Mouse (Mus musculus) lung, postnatal 0 days (tissue): ENCODE data around the gene Ergic1. TPM values are rescaled to one million over a fixed set of nuclear protein-coding genes. Genes with fewer than 3 reads are reported as not detected.
A peak's percentile ranks its signal among the peaks of the same experiment; 100 is the strongest.

Experiments used
- ATAC-seq: fragments of 200-750 bp; cut with Nextera tagmentation; 2 replicates; pipeline ENCODE4 v1.8.0; 2017; ENCODE audit warnings: moderate library complexity
- DNase-seq: peaks from one replicate; pipeline ENCODE4 v3.0.0-alpha.2; 2016; ENCODE audit warnings: low spot score
- H3K27ac ChIP-seq: fragments of 300-500 bp; sonication (generic); 2 replicates; pipeline ENCODE4 v1.5.1; 2014; ENCODE audit warnings: antibody characterized with exemption, mild to moderate bottlenecking, low read length, mixed read lengths
- H3K27me3 ChIP-seq: fragments of 300-500 bp; sonication (generic); replicated peaks from 2 replicates; pipeline ENCODE4 v1.6.1; 2014; ENCODE audit warnings: low read length, mixed read lengths; ENCODE audit not compliant: insufficient read depth
- H3K36me3 ChIP-seq: fragments of 300-500 bp; sonication (generic); 2 replicates; pipeline ENCODE4 v1.6.1; 2014; ENCODE audit warnings: low read length, mixed read lengths; ENCODE audit not compliant: insufficient read depth
- H3K4me1 ChIP-seq: fragments of 300-500 bp; sonication (generic); 2 replicates; pipeline ENCODE4 v1.6.1; 2014; ENCODE audit warnings: antibody characterized with exemption, low read depth, low read length, mixed read lengths; ENCODE audit not compliant: insufficient read depth
- H3K4me2 ChIP-seq: fragments of 300-500 bp; sonication (generic); replicated peaks from 2 replicates; pipeline ENCODE4 v1.6.1; 2014; ENCODE audit warnings: low read depth, mild to moderate bottlenecking, low read length, moderate library complexity, mixed read lengths
- H3K4me3 ChIP-seq: fragments of 300-500 bp; sonication (generic); 2 replicates; pipeline ENCODE4 v1.5.1; 2014; ENCODE audit warnings: low read depth, low read length
- H3K9ac ChIP-seq: fragments of 300-500 bp; sonication (generic); replicated peaks from 2 replicates; pipeline ENCODE4 v1.6.1; 2014; ENCODE audit warnings: low read depth, mild to moderate bottlenecking
- H3K9me3 ChIP-seq: fragments of 300-500 bp; sonication (generic); 2 replicates; pipeline ENCODE4 v1.6.1; 2016; ENCODE audit warnings: low read length, mixed read lengths
- CTCF ChIP-seq: IDR thresholded peaks from 2 replicates; pipeline ENCODE4 v1.5.1; 2016; ENCODE audit warnings: antibody characterized with exemption, mild to moderate bottlenecking
- EP300 ChIP-seq: IDR thresholded peaks from 2 replicates; pipeline ENCODE4 v1.6.1; 2016; ENCODE audit warnings: antibody characterized with exemption, mild to moderate bottlenecking, control low read depth
- WGBS: fragments of 180-500 bp; shearing (Covaris S2); extraction: QIAGEN DNeasy Blood & Tissue Kit; methylation state at CpG from one replicate; pipeline ENCODE4 v1.1.7; 2014; 5-methylcytosine and 5-hydroxymethylcytosine counted together
- polyA plus RNA-seq: library from polyadenylated mRNA; unstranded; fragments of >200 nt; fragmentation: Nextera tagmentation; extraction: Ambion mirVana; gene quantifications from 2 replicates; pipeline ENCODE4 v1.2.1, GENCODE M21; 2015

The Ergic1 gene
- polyA plus RNA-seq, 1 experiment from 2014 or later, result 50.6 TPM

GRCm38 (mm10) chr17:26594171-26594570, 32.9 kb downstream of the Ergic1 start:
- DNase-seq, result no peak
- Histone ChIP-seq H3K9ac (no peak overlapping the region), H3K4me2 (no peak overlapping the region), H3K4me3 (no peak overlapping the region), H3K4me1 (peaks cover 39% of the 10 kb centered on the region), H3K9me3 (no peaks in the 10 kb centered on the region), H3K36me3 (no peaks in the 10 kb centered on the region), H3K27me3 (no peaks in the 10 kb centered on the region), H3K27ac (no peak overlapping the region; the same call in 1 of the 2 replicates)
- 83% methylated on average over 7 of the region's 7 CpGs for WGBS
- no peak for TF ChIP-seq CTCF
- no peak for TF ChIP-seq EP300
- no peak for ATAC-seq

GRCm38 (mm10) chr17:26594958-26595357, 33.7 kb downstream of the Ergic1 start:
- Histone ChIP-seq H3K27me3 (no peaks in the 10 kb centered on the region), H3K4me3 (no peak overlapping the region), H3K4me1 (peaks cover 39% of the 10 kb centered on the region), H3K36me3 (no peaks in the 10 kb centered on the region), H3K9me3 (no peaks in the 10 kb centered on the region), H3K9ac (no peak overlapping the region), H3K27ac (peak overlapping the region; percentile 88), H3K4me2 (no peak overlapping the region)
- 56% methylated on average over 7 of the region's 7 CpGs for WGBS
- ATAC-seq, result peak; percentile 21
- TF ChIP-seq EP300, result no peak
- TF ChIP-seq CTCF, result no peak
- DNase-seq, result no peak

GRCm38 (mm10) chr17:26595448-26596167, 34.3 kb downstream of the Ergic1 start:
- DNase-seq (peak; percentile 82), ATAC-seq (peak; percentile 61)
- Histone ChIP-seq H3K4me2 (peak overlapping the region; percentile 5; the same call in 1 of the 2 replicates), H3K27ac (peak overlapping the region; percentile 88), H3K9ac (no peak overlapping the region), H3K4me1 (peaks cover 39% of the 10 kb centered on the region), H3K4me3 (no peak overlapping the region), H3K9me3 (no peaks in the 10 kb centered on the region), H3K27me3 (no peaks in the 10 kb centered on the region), H3K36me3 (no peaks in the 10 kb centered on the region)
- whole genome bisulfite sequencing, result 32% methylated on average over 7 of the region's 7 CpGs
- TF ChIP-seq EP300, result peak; percentile 77
- no peak for TF ChIP-seq CTCF

GRCm38 (mm10) chr17:26596168-26596658, 34.9 kb downstream of the Ergic1 start:
- no peak for TF ChIP-seq EP300
- TF ChIP-seq CTCF, result no peak

GRCm38 (mm10) chr17:26596856-26597481, 35.7 kb downstream of the Ergic1 start:
- H3K36me3 ChIP-seq, result no peaks in the 10 kb centered on the region
- no peak overlapping the region for H3K4me3 ChIP-seq
- H3K27ac ChIP-seq, result peak overlapping the region; percentile 88
- peaks cover 49% of the 10 kb centered on the region for H3K4me1 ChIP-seq
- peak; percentile 55 for TF ChIP-seq CTCF
- TF ChIP-seq EP300, result no peak
- H3K4me2 ChIP-seq, result no peak overlapping the region
- WGBS, result 65% methylated on average over 6 of the region's 6 CpGs
- no peak overlapping the region for H3K9ac ChIP-seq
- no peaks in the 10 kb centered on the region for H3K27me3 ChIP-seq
- no peak for ATAC-seq
- no peaks in the 10 kb centered on the region for H3K9me3 ChIP-seq
- DNase-seq, result peak; percentile 56

More at GRCm38 (mm10) chr17:26596168-26596658, 34.9 kb downstream of the Ergic1 start:
- 43% methylated on average over 7 of the region's 7 CpGs for WGBS
- Histone ChIP-seq H3K4me1 (peaks cover 45% of the 10 kb centered on the region), H3K27me3 (no peaks in the 10 kb centered on the region), H3K9ac (no peak overlapping the region), H3K9me3 (no peaks in the 10 kb centered on the region), H3K4me3 (no peak overlapping the region), H3K36me3 (no peaks in the 10 kb centered on the region), H3K27ac (peak overlapping the region; percentile 88), H3K4me2 (peak overlapping the region; percentile 5; the same call in 1 of the 2 replicates)
- ATAC-seq, result peak; percentile 16
- peak; percentile 78 for DNase-seq

- Histone ChIP-seq H3K4me1 (peaks cover 39% of the 10 kb centered on the region), H3K27me3 (no peaks in the 10 kb centered on the region), H3K36me3 (no peaks in the 10 kb centered on the region), H3K27ac (no peak overlapping the region), H3K4me3 (no peak overlapping the region), H3K9me3 (no peaks in the 10 kb centered on the region), H3K4me2 (no peak overlapping the region), H3K9ac (no peak overlapping the region)
- ATAC-seq, result no peak
- no peak for DNase-seq
- WGBS, result 92% methylated on average over 5 of the region's 5 CpGs
- TF ChIP-seq EP300, result no peak
- no peak for TF ChIP-seq CTCF
Observed at GRCm38 (mm10) chr17:26598845-26599244, 37.6 kb downstream of the Ergic1 start.
